Mouse (Mus musculus) liver, postnatal 0 days (tissue): Measurements from ENCODE around the gene Gm11037.

ENCODE experiments used
- CTCF ChIP-seq: sonication (generic); IDR thresholded peaks from 2 replicates; pipeline ENCODE4 v1.5.1; 2016; ENCODE audit warnings: antibody characterized with exemption, low read depth
- EP300 ChIP-seq: IDR thresholded peaks from 2 replicates; pipeline ENCODE4 v1.6.1; 2016; ENCODE audit warnings: antibody characterized with exemption, low read depth, mild to moderate bottlenecking

DNA sequence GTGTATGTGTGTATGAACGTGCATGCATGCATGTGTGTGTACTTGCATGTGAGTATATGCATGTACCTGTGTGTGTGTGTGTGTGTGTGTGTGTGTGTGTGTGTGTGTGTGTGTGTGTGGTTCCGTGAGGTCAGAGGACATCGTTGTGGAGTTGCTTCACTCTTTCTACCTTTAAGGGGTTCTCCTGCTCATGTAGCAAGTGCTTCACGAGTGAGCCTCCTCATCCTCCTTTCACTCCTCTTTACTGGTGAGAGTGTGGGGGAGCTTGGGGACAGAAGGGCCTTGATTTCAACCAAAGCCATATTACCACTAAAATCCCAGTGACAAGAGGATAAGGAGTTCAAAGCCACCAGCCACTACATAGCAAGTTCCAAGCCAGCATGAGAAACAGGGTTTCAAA lies 36.2 kb upstream of the Gm11037 start:
- TF ChIP-seq CTCF (no peak), EP300 (no peak)
